Mouse (Mus musculus): ENCODE results near the gene H2al2a.
"Not testable (repeated sequence)": the region's sequence is repeated elsewhere in the genome, so short reads cannot be mapped to it uniquely, and the experiment has no call there.

Gene H2al2a

GRCm38 (mm10) chr2:17973868-17974440 is 22.8 kb downstream of the H2al2a start:
- DNase-seq (ENCODE audit: low read depth), result no peak

- DNase-seq (ENCODE audit: low read depth), result no peak
These were observed 23.5 kb downstream of the H2al2a start for GRCm38 (mm10) chr2:17973246-17973645.

- DNase-seq (ENCODE audit: low read depth), result no peak
These were observed 23.9 kb downstream of the H2al2a start for GRCm38 (mm10) chr2:17972843-17973242.

- DNase-seq (ENCODE audit: low read depth), result no peak
These were observed 25.4 kb downstream of the H2al2a start for GRCm38 (mm10) chr2:17971407-17971806.

- DNase-seq (ENCODE audit: low read depth), result no peak
These were observed 26.1 kb downstream of the H2al2a start for GRCm38 (mm10) chr2:17970662-17971061.

- DNase-seq (ENCODE audit: low read depth), result no peak
These were observed 26.6 kb downstream of the H2al2a start for GRCm38 (mm10) chr2:17970187-17970586.

- DNase-seq (ENCODE audit: low read depth), result no peak
These were observed 28.2 kb downstream of the H2al2a start for GRCm38 (mm10) chr2:17968571-17968970.

GRCm38 (mm10) chr2:17968037-17968436 is 28.7 kb downstream of the H2al2a start:
- DNase-seq (ENCODE audit: low read depth), result not testable (repeated sequence)

- no peak for DNase-seq (ENCODE audit: low read depth)
These were observed 37.3 kb downstream of the H2al2a start for GRCm38 (mm10) chr2:17959501-17959900.

GRCm38 (mm10) chr2:17946875-17947274 is 49.9 kb downstream of the H2al2a start:
- no peak for DNase-seq (ENCODE audit: low read depth)

All from naive thymus-derived CD4-positive, alpha-beta T cell, adult 2 months (primary cell).